Mouse (Mus musculus): ENCODE measurements at regions not wholly inside any gene's neighbourhood (a gene's known extent, or its start where the extent isn't known, plus 50 kb on each side); places are given as distances from the start of the nearest gene placed in this dataset.

DNA sequence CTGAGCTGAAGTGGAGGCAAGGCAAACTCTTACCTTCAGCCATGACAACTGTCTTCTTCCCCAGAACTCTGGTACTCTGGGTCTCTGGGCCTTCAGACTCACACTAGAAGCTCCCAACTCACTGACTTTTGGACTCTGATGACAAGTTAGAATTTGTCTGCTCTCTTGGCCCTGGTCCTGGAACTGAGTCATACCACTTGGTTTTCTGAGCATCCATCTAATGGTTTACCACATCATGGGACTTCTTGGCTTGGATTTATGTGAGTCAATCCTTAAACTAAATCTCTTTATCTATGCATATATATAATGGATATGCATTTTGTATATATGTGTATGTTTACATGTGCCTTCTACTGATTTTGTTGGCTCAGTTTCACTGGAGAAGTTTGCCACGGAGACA, 273.8 kb upstream of the Pkn2 start:
- DNase-seq, result no peak

DNA sequence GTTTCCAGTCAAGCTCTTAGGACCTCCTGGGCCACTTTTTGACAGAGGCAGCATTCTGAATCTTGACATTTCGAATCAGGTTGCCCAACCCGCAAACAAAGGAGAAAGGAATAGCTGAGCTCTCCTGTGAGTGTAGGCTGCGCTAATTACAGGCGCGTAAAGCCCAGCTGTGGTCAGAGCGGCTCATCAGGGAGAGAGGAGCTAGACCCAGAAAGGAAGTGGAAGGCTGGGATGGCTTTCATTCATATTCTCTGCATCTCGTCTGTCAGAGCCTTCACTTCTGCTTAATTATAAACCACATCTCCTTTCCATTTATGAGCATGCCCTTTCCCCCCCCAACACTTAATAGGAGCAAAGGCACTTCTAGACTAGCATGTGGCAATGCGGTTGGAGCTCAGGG, 265.7 kb upstream of the Pkn2 start:
- DNase-seq, result no peak

DNA sequence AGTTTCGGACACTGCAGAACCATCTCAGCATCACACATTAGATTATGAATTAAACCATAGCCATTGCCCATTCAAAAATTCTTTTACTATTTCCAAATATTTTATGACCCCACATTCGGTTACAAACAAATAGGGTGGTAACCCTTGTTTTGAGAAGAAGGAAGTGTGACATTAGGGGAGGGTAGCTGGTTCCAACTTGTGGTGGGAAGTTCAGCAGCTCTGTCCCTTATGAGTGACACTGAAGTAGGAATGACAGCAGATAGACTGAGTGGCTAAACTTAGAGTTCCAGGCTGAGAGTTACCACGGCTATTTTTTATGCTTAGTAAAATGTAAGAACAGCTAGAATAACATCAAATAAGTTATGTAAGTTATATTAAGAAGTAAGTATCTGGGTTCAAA, 257.1 kb upstream of the Pkn2 start:
- DNase-seq, result no peak

DNA sequence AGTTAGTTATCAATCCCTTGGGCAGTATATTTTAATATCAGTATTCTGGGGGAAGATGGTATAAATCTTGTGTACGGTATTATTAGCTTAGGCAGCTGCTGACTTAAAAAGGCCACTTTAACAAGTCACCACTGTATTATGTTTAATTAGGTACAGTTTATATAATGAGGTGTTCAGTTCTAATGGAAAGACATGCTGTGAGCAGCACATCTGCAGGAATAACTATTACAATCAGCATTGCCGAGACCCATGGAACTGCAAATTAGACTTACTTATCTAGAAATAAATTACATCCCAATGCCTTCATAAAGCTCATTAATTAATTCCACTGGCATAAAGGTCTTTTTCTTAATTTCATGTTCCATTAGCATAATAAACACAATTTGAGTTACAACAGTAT, 252.7 kb upstream of the Pkn2 start:
- DNase-seq, result no peak

DNA sequence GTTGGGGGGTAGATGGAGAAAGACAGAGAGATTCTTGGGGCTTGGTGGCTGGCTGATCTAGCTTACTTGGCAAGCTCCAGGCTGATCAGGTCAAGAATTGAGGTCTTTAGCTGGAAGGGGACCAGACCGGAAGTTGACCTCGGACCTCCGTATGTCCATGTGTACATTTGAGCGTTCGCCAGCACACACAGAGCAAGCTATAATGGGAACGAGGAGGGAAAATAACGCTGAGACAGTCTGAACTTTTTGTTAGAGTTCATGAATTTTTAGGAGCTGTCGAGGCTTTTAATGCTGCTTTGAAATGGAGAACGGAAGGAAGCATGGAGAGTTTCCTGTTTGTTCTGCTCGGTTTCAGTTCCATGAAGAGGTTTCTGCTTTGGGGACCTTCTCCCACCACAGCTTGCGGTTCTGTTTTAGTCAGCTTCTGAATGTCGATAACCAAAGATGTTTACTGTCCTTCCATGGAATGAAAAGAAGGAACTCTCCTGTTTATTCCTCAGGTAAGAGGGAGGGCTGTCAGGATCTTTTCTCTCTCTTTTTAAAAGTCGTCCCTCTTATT, 226.0 kb upstream of the Pkn2 start:
- no peak for DNase-seq

DNA sequence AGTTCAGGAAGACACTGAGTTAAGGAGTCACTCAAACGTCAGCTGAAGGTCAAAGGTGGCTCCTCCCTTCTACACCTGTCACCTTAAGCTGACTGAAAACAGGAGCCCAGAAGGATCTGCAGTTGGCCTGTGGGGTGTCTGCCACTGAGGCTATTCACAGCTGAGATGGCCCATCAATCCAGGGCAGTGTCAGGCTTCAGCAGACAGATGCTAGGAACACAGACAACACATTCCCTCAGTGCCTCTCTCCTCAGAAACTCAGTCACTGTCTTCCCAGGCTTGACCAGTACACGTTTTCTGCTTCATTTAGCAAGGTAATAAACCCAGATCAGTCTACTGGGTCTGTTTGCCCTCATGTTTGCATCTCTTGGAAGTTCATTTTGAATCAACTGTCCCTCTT, 222.9 kb upstream of the Pkn2 start:
- DNase-seq, result no peak

DNA sequence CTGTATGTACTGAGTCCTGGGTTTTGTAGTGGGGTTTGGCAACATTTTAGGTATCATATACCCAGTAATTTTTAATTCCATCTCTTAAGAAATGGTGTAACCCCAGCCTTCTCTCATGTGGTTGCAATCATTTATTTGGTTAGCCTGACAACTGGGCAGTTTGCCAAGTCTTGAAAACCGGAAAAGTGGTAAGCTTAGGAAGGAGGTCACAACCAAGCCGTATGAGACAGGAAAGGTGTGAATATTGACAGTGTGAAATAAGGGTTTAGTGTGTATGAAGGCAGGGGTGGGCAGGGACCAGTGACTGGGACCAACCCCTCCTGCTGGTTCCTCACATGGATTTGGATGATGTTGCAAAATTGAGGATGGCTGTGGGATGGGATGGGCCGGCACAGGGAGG, 221.5 kb upstream of the Pkn2 start:
- DNase-seq, result no peak

DNA sequence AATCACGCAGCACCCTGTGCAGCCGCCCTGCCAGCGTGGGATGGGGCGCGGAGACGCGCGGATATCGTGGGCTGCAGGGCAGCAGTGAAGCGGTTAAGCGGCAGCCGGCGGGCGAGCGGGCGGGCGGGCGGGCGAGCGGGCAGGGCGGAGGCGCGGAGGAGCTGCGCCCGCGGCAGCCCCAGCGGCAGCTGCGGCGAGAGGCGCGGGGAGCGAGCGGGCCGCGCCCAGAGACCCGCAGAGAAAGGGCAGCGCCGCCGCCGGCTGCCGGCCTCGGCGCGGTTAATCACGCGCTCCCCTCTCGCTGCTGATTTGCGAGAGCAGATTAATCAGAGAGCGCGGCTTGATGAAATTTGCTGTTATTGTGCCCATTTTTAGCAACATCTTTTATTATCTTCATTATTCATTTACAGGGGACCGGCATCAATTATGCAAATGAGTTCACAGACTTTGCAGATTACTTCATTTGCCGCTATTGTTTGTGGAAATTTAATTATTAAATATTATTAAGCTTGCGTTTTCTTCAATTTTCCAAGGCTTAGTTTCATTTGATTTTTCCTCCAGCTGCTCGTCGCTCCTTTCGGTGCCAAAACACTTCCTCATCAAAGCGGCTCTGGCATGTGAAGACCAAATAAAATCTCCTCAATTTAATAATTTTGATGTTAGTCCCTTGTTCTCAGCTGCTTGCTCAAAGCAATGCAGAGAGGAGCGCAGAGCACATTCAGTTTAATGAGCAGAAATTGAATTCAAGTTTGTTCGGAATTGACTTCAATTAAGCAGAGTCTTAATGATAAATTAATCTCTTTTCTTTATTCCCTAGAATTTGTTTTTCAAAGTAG, 219.2 kb upstream of the Pkn2 start:
- no peak for DNase-seq

DNA sequence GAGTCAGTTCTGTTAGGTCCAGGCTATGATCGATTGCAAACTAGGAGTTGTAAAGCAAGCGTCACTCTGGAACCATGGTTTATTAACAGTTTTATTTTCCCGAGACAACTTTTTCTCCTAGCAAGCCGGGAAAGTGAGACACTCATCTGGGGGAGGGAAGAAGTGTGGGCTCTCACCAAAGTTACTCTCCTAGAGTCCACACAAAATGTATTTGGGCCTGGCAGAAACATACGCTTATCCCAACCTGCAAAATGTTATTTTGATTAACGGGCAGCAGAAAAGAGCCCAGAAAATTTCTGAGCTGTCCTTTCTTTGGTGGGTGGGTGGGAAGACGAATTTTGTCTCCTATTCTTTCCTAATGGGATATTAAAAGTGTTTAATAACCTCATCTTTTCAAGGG, 218.4 kb upstream of the Pkn2 start:
- no peak for DNase-seq

DNA sequence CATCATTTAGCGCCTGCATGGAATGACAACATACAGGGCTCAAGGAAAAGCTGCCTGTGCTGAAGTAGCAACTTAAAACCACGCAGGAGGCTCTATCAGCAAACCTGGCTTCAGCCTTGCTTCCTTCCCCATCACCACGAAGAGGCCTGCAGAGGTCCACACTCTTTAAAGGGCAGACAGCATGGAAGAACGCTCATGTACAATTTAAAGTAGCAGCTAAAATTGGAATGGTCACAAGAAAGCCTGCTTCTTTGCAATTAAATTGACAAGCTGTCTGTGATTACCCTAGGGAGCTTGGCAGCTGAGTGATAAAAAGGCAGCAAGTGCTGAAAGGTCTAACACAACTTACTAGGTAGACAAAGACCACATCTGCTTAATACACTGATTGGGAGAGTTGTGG, 210.4 kb upstream of the Pkn2 start:
- DNase-seq, result no peak

DNA sequence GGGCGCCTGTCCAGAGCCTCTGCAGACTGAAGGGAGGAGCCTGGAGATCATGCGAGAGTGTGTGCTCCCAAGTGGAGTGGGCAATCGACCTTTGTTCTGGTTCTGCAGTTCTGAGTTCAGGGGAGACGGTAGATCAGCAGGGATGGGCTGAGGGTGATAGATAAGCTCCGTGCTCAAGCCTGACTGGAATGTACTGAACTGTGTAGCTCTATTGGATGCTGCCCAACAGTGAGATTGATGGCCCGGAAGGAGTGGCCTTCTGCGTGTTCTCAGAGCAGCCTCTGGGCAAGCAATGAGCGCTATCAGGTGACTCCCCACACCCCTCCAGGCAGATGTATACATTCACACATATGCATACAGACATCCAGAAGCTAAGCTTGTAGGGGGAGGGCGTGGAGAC, 209.1 kb upstream of the Pkn2 start:
- no peak for DNase-seq

DNA sequence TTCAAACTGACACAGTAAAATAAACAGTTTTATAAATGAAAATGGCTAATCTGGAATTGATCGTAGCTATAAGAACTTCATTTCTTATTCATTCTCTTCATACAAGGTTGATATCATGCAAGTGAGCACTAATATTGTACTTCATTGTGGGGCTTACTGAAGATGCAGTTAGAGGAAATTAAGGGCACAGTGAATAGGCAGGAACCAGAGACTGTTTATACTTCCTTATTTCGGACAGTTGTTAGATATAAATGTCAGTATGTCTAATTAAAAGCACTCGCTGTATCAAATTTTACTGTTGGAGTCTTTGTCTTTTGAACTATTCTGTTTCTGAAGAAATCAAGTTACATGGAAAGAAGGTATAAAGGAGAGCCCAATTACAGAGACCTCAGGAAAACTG, 208.5 kb upstream of the Pkn2 start:
- DNase-seq, result no peak

DNA sequence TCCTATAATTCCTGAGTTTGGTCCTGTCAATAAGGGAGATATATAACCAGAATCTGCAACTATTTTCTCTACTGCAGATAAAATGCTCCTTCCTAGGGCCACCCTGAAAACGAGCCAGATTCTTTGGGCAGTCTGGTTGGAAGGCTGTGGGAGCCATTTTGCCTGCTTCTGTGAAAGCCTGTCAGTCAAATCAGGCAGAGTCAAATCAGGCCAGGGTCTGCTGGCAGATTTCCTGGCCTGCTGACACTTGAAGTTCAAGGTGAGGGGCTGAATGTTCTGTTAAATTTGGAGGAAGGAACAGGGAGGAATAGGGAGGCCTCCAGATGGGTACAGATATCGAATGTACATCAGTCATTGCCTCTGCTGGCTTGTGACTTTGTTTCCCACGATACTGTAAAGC, 206.0 kb upstream of the Pkn2 start:
- no peak for DNase-seq

DNA sequence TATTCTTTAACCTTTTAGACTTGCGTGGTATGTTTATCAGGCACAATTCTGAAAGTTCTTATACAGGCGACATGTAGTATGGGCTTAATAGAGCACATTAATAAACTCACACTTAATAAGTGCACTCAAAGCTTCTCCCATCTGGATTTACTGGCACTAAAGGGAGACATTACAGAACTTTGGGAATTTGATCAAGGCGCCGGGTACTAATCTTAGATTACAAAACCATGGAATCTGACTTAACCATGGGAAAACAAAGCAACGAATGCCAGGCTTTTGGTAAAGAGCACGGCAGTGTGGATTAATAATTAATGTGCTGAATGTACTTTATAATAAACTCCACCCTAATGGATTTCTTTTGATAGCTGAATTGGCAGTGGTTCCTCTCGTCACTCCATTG, 196.5 kb upstream of the Pkn2 start:
- DNase-seq, result no peak

DNA sequence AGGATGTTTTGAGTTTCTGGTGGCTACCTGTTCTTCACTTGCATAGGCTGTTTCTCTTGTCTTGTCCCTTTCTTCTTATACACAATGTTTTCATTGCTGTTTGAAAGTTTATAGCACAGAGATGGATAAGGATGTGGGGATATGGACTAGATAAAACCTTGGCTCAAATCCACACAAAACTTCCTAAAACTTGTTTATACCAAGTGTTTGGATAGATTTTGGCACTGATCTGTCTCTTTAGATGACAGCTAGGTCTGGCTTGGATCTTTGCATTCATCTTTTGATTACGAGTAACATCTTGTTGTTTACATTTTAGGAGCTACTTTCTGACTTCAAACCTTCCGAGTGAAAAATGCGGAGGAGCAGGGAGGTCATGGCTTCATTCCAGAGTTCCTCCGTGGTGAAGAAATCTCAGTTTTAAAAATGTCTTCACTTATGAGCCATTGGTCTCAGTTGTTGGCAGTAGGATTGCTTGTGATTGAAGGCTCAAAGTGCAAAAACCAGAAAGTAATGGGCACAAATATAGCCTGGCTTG, 190.1 kb upstream of the Pkn2 start:
- no peak for DNase-seq

DNA sequence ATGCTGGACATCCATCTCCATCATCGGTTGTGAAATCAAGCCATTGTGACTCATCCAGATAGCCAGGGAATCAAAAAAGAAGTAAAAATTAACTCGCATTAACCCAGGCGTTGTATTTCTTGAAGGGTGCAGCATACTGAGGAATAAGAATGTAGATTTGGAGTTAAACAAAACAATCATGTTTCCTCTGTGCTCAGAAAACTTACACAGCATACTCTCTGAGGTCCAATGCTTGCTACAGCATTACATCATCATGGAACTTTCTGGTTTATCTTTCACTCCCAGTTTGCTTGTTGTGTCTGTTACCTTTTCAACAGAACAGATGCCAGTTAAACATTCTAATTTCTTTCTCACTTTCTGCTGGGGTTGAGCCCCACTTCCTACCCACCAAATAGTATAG, 173.1 kb upstream of the Pkn2 start:
- DNase-seq, result no peak

DNA sequence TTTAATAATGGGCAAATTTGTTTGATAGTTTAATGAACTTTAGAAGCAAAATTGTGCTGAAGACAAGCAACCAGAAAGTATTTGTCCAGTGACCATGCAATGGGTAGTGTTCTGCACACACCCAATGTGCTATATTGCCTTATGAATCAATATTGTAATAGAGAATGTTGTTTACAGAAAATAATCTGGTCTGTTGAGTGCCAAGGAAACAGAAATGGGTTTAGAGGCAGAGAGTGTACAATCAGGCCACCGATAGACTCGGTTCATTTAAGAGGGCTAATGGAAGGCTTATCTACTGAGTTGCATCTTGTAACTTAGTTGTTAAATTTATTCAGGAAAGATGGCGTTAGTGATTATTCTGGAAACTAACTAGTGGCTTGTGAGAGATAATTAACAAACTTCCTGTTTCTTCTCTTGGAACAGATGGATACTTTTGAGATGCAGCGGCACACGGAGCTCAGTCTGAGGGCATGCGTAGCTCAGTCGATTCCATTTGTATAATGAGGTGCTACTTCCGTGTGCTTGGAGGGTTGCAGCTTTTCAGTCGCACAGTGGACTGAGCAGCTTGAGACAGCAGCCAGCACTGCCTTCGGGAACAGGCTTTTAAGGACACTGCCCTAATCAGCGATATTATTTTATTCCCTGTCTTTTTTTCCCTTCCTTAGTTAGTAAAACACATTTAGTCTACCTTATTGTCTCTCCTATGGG, 171.6 kb upstream of the Pkn2 start:
- no peak for DNase-seq

DNA sequence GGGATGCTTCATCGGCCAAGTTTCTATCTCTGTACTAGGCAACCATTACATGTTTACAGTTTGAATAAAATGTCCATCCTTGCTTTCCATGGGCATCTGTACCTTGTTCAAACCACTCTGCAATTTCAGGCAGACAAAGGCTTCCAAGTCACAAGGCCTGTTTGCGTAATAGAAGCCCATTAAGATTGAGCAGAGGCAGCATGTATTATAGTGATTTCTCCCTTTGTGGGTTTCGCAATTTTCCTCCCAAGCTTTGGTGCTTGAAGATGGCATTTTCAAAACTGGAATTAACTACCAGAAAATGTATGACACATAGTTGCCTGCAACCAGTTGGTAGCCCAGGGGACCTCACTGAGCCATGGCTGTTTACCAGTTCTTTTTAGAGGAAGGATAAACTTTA, 158.9 kb upstream of the Pkn2 start:
- DNase-seq, result no peak

DNA sequence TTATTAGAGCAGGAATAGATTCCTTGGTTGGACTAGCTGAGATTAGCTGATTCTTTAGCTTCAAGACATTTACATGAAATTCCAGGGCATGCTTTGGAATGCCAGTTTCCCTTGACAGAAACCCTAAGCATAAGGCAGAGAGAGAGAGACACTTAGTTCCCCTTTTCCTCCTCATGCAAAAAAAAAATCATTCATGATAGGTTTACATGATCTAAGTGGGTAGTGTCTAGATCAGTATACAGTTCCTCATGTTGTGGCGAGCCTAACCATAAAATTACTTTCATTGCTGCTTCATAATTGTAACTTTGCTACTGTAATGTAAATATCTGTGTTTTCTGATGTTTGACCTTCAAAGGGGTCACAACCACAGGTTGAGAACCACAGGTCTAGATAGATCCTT, 154.3 kb upstream of the Pkn2 start:
- no peak for DNase-seq

DNA sequence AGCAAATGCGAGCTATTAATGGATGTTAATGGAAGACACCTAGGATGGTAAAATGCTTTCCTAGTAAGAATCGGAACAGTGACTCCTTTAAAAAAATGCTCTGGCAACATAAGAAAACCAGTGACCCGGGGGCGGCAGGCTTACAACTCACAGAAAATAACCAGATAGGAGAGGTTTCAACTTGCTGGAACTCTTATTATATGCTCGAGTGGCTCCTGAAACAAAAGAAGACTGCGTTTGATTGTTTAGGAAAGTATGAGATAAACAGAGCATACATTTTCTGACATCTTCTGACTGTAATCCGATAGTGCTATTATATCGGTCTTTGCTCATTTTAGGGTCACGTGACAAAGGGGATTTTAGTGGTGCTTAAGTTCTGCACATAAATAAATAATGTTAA, 152.8 kb upstream of the Pkn2 start:
- no peak for DNase-seq

DNA sequence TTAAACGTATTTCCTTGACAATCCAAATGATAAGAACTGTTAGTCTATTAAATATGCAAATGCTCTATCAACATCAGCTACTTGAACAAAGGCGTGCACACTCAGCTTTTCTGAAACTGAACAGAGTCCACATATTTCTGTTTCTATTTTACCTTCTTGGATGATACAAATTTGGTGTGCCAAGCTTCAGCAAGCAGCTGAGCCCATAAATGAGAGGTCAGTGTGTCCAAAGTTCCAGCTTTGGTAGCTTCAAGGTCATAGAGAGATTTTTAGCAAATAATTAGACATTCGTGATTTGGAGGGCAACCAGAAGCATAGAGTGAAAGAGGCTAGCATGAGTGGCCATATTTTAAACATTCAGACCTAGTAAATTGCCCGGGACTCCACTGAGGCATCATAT, 140.7 kb upstream of the Pkn2 start:
- DNase-seq, result no peak

DNA sequence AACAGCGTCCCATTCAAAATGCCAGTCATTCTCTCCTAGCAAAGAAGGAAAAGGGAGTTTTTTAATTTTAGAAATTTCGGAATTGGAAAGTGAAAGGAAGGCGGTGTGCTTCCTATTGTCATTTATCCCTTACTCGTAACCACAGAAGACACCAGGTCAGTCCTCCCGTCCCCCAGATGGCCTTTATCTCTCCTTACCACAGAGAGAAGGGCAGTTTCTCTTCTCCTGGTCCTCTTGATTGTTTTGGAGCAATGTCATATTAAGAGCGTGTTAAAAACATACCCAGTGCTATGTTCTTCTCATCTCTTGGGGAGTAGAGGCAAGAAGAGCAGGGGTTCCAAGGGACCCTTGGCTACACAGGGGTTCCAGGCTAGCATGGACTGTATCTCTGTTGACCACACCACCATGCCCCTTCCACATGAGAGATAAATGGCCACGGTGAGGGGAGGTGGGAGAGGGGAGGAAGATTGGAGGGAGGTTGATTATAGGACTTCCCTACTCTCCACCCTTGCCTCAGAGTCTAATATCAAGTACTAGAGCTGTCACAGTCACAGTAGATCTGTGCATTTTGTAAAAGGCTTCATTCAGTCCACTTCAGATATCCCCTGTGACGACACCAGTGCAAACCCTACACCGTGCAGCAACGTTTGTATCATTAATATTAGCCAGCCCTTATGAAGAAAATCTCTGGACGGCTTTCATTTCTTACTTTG, 139.5 kb upstream of the Pkn2 start:
- DNase-seq, result no peak

DNA sequence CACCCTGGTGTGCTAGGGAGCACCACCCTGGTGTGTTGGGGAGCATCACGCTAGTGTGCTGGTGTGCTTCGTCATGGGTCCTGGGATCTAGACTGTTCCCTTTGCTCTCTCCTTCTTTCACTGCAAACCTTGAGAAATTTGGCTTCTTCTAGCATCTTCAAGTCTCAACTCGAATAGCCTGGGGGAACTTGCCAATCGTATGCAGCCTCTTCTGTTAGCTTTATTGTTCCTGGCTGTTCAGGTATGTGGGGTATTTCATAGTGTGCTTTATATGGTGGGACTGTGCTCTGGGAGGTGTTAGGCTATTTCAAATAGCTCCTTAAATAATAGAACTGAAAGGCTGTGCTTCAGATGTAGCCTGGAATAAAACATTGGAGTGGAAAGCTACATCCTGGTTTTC, 135.7 kb upstream of the Pkn2 start:
- DNase-seq, result no peak

DNA sequence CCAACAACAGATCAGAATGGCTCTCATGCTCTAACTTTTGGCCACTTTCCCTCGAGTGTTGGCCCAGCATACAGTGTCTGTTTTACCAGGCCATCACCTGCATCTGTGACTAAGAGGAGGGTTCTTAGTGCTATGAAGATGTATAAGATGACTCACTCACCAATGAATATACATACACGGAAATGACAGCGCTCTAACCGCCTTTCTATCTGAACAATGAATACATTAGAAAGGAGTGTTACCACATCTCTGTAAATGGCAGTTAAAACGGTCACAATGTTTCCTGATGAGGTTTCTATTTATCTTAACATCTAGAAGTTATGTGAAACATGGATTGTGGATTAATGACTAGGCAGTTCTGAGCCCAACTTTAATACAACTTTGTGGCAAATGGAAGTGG, 135.0 kb upstream of the Pkn2 start:
- no peak for DNase-seq

All from cerebellum, adult 11-12 months (tissue).